Mouse (Mus musculus) cerebellum, adult 9-10 months (tissue): ENCODE results near the gene Rad54l.

Source experiments
- DNase-seq: peaks from one replicate; pipeline ENCODE4 v3.0.0; 2022

Rad54l gene

GRCm38 (mm10) chr4:116070116-116070515, 53.4 kb downstream of the Rad54l start:
- DNase-seq = no peak

DNA sequence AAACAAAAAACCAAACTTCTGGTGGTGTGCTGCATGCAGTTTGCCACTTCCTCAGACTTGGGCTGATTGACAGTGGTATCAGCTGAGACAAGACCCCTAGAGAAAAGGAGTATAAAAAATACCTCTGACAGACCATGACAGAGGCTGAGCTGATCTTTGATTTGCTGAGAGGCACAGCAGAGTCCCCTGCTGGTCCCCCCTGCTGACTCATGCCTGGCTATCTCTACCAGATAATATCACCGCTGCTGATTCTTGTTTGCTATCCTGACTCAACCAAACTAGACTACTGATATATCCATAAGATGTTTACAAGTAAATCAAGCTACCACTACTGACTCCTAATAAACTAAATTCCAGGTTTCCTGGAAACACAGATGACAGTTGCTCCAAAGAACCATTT, 59.6 kb downstream of the Rad54l start:
- no peak for DNase-seq

DNA sequence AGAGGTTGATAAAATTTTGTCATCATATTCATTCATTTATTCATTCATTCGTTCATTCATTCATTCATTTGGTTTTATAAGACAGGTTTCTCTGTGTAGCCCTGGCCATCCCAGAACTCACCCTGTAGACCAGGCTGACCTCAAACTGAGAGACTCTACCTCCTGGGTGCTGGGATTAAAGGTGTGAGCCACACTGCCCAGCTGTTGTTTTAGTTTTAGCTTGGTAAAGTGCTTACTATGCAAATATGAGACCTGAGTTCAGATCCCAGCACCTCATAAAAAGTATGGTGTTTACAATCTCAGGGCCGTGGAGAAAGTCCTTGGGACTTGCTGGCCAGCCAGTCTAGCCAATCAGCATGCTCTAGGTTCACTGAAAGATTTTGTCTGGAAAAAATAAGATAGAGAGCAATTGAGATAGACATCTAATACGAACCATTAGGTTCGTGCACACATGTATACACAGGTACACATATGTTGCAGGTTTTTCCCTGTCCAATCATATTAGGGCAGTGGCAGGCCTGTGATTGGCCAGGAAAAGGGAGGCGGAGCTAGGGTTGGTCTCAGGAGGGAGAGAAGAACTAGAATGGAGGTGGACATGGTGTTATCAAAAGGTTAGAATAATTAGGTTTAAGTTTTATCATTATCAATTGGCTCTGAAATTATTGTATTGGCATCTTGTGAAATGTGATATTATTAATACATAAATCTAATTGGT, 64.3 kb downstream of the Rad54l start:
- DNase-seq = no peak

GRCm38 (mm10) chr4:116057559-116057958, 65.9 kb downstream of the Rad54l start:
- DNase-seq = no peak

DNA sequence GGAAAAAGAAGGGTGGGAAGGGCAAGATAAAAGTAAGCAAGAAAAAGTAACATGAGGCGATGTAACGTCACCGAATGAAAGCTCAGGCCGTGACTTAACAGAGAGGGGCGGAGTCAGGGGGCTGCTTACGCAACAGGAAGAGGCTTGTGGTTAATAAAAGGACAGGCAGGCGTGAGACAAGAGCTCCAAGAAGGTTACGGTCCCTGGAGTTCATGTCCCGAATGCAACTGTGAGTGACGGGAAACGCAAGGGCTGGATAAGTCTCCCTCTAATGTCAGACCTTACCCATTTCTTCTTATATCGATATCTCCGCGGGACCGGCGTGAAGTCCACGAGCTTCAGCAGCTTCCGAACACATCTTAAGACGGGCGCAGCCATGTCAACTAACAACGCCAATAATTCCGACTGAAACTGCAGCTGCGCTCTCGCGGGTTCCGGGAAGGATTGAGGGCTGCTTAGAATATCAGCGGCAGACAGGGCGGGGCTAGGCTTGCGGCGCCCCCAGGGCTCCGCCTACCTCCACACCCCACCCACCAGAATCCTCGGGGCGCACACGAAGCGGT, 70.0 kb downstream of the Rad54l start, which contains the start of gene Nsun4:
TSS of gene Nsun4 (minus strand) at position 478 of the 563 bp plus-strand sequence.
- DNase-seq = peak; percentile 91

DNA sequence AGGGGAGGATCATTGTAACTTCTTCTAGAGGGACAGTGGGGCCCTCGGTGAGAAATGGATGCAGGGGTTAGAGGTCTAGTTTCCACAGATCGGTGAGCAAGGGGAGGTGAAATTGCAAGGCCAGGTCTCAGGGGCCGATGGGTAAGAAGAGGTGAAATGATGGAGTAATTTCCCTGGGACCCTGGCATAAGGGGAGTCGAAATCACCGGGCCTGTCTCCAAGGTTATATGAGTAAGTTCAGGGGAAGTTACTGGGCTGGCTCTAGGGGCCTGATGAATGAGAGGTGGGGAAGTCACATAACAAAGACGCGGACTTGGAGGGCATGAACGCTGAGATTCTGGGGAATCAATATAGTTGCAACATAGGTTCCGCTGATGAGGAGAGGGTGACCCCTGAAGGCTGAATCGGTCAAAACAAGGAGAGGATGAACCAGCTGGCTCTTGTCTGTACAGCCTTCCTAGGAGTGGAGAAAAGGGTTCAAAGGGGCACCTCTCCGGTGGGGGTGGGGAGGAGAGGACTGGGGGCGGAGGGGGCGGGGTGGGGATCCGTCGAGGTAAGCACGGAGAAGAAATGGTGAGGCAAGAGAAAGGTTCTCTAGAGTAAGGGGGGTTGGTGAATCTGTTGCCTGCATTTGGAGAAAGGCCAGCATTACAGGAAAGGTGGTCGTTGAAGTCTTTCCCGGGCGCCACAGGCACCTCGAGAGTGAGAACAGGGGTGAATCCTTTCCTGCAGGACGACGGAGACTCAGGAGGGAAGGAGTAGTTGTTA, 70.8 kb downstream of the Rad54l start:
- peak; percentile 59 for DNase-seq

GRCm38 (mm10) chr4:116049211-116049610, 74.3 kb downstream of the Rad54l start:
- DNase-seq = no peak

DNA sequence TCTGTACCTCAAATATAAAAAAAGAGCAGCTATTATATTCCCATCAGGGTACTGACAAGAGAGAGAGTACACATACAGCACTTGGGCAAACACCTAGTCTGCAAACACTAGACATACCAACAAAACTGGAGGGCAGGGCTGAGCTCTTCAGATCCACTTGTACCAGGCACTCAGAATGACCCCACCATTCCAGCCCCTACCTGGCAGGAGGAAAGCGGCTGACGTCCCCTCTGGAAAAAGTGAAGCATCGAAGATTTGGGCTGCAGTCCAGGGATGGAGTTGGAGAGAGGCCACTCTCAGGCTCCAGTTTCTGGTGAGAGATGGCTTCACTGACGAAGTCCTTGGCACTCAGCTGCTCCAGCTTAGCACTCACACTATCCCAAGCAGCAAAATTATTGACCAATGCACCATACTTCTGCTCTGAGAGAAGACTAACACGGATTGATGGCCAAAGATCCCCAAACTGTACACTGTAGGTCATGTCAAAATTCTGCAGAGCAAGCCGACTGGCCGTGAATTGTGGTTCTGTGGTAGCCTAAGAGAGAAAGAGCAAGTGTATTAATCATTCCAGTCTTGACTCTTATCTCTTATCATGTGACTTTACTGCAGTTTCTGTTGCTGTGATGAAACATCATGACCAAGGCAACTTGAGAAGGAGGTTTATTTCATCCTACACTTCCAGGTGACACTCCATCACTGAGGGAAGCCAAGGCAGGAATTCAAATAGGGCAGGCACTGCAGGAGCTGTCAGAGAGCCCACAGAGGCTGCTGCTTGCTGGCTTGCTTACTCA, 75.2 kb downstream of the Rad54l start:
- no peak for DNase-seq

- no peak for DNase-seq
These were observed 75.8 kb downstream of the Rad54l start for GRCm38 (mm10) chr4:116047681-116048080.

DNA sequence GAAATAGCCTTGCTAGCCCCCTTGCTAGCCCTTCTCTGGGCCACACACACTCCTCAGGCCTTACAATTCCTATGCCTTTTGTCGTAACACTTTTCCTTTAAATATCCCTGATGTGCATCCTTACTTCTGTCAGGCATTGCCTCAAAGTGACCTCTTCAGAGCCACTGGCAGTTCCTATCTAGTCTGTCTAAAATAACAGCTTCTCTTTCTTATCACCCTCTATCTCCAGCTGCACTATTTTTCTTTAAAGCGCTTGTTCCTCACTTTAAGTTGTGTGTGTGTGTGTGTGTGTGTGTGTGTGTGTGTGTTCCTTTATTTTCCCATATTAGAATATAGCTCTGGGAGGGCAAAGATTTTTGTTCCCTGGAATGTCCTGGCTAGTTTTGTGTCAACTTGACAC, 76.9 kb downstream of the Rad54l start:
- DNase-seq = no peak
